8 mouse cellular contexts compared by ENCODE assay signal in the genomic region with DNA sequence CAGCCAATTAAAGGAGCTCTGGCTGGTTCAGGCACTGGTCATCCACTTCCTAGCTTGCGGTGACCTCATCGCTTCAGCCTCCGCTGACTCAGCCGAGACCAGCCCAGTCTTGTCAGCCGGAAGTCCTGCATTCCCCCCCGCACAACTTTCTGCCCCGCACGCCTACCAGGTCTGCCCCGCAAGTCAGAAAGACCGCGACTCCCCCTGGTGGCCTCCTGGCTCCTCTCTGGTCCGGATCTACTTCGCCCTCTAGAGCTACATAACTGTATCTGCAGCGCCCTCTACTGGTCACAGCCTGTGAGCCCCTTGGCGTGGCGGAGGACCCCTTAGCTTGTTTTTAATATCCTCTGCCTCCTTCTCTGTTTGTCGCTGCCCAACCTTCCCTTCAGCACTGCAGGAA. TPM values are rescaled to one million over a fixed set of nuclear protein-coding genes. Genes with fewer than 3 reads are reported as not detected.
DNase-seq lines count a peak whose midpoint lies in the region; ATAC-seq lines count a peak whose summit lies in the region.

No protein-coding gene starts in this region.

- H3K36me3 ChIP-seq in hindbrain, embryonic 12.5 days, result no peaks in the 10 kb centered on the region

- H3K9me3 ChIP-seq in hindbrain, embryonic 12.5 days (replicated peaks), result no peaks in the 10 kb centered on the region

- H3K27me3 ChIP-seq in hindbrain, embryonic 12.5 days, result peaks cover 31% of the 10 kb centered on the region

- peaks cover 61% of the 10 kb centered on the region for H3K4me1 ChIP-seq in hindbrain, embryonic 12.5 days

- peak; percentile 97 for DNase-seq in NIH3T3 (ENCODE audit: low read depth)
- DNase-seq in cerebellum, postnatal 10 days, result peak; percentile 99 to 100
- DNase-seq in frontal cortex, postnatal 10 days (ENCODE audit: low spot score in 2 of 2), result peak; percentile 88 to 93
- peak; percentile 93 to 95 for DNase-seq in layer of hippocampus, postnatal 14 days (ENCODE audit: low spot score in 2 of 2)
- peak; percentile 99 for DNase-seq in lung, postnatal 14 days
- DNase-seq in retina, adult 2 months (ENCODE audit: low read depth, low spot score), result peak; percentile 71
- DNase-seq in thymus, postnatal 36 days, result peak; percentile 85 to 87

- peak; percentile 74 for ATAC-seq in hindbrain, embryonic 12.5 days (ENCODE audit: low FRiP score)

- no peak overlapping the region for H3K9ac ChIP-seq in hindbrain, embryonic 12.5 days

- H3K27ac ChIP-seq in hindbrain, embryonic 12.5 days, result peak overlapping the region; percentile 19; the same call in 1 of the 2 replicates

- 0% methylated on average over 17 of the region's 17 CpGs for WGBS in hindbrain, embryonic 12.5 days

- H3K4me3 ChIP-seq in hindbrain, embryonic 12.5 days, result peak overlapping the region; percentile 35

- peak overlapping the region; percentile 72 for H3K4me2 ChIP-seq in hindbrain, embryonic 12.5 days (replicated peaks)

RNA-seq across cellular contexts. Expression of gene Bcan, which starts 13.2 kb away (rescaled TPM):
- 1.7 and 1.9 TPM in 2 replicates for polyA plus RNA-seq in hindbrain, embryonic 12.5 days (2016; fragmentation: Nextera tagmentation; extraction: Ambion mirVana)
- 100 to 1,000 TPM; 421 to 446 TPM for total RNA-seq in layer of hippocampus, postnatal 14 days (2021)

RNA-seq across cellular contexts. Expression of gene Nes, which starts 16.0 kb away (rescaled TPM):
- 136 and 153 TPM in 2 replicates for polyA plus RNA-seq in hindbrain, embryonic 12.5 days (2016; fragmentation: Nextera tagmentation; extraction: Ambion mirVana)
- total RNA-seq in layer of hippocampus, postnatal 14 days (2021), result 10 to 100 TPM in 1 of 2 experiments, 1 to 10 TPM in 1; 9.0 to 11.0 TPM

RNA-seq across cellular contexts. Expression of gene Crabp2, which starts 38.4 kb away (rescaled TPM):
- 384 and 396 TPM in 2 replicates for polyA plus RNA-seq in hindbrain, embryonic 12.5 days (2016; fragmentation: Nextera tagmentation; extraction: Ambion mirVana)
- 1 to 10 TPM; 2.0 to 2.2 TPM for total RNA-seq in layer of hippocampus, postnatal 14 days (2021)

RNA-seq across cellular contexts. Expression of gene Hapln2, which starts 40.5 kb away (rescaled TPM):
- 0.30 and 0.33 TPM in 2 replicates for polyA plus RNA-seq in hindbrain, embryonic 12.5 days (2016; fragmentation: Nextera tagmentation; extraction: Ambion mirVana)
- 1 to 10 TPM; 1.8 to 1.9 TPM for total RNA-seq in layer of hippocampus, postnatal 14 days (2021)

RNA-seq across cellular contexts. Expression of gene Gpatch4, which starts 56.0 kb away (rescaled TPM):
- polyA plus RNA-seq in hindbrain, embryonic 12.5 days (2016; fragmentation: Nextera tagmentation; extraction: Ambion mirVana), result 28.0 and 28.3 TPM in 2 replicates
- total RNA-seq in layer of hippocampus, postnatal 14 days (2021), result 10 to 100 TPM; 13.5 to 16.5 TPM

Comparison
In these comparisons a context has a peak if more than half of its experiments do, and no peak if none do; other contexts are left out.
1. Peak in every context shown above with its lines: DNase-seq, ATAC-seq, H3K4me3 ChIP-seq and H3K27ac ChIP-seq.